14 mouse cellular contexts compared by ENCODE assay signal in the genomic region with DNA sequence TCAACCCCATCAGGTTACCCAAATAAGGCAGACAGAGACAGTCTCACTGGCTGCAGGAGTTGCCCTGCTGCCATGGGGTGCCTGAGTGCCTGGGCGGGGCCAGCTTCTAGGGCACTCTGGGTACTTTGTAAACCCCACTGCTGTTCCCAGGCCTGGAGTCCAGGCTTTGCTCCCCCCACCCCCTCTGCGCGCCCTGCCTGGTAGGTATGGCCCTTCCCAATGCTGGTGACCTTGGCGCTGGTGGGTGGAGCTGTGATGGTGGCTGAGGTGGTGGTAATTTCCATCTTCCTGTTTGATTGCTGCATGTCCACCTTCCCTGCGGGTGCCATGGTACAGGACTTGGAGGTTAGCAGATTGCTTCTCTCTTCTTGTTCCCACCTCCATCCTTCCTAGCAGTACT.
"Had no signal": no experiment of that assay in that cellular context is flagged by ENCODE, and none has a peak within 500 bp of the region (broad histone marks: within the 10 kb centered on the region; RNA-seq: fewer than 3 reads in every experiment).

No protein-coding gene starts in this region.

- H3K9ac ChIP-seq: liver, embryonic 15.5 days; neural tube, embryonic 13.5 days had no signal

- H3K9me3 ChIP-seq: liver, embryonic 15.5 days; midbrain, embryonic 10.5 days; neural tube, embryonic 13.5 days had no signal

- H3K4me3 ChIP-seq: liver, embryonic 15.5 days; midbrain, embryonic 10.5 days; neural tube, embryonic 13.5 days had no signal

- H3K4me1 ChIP-seq: liver, embryonic 15.5 days; midbrain, embryonic 10.5 days; neural tube, embryonic 13.5 days had no signal

- DNase-seq: kidney, adult 2 months; kidney, postnatal 10 days; lung, adult 2 months; lung, postnatal 4 days; thymus, adult 18-20 months; thymus, postnatal 14 days had no signal

- H3K4me2 ChIP-seq: liver, embryonic 11.5 days; liver, embryonic 15.5 days; neural tube, embryonic 13.5 days had no signal

- ATAC-seq: intestine, embryonic 16.5 days; lung, postnatal 0 days; midbrain, embryonic 16.5 days had no signal

- H3K27me3 ChIP-seq: liver, embryonic 15.5 days; neural tube, embryonic 13.5 days had no signal

- H3K27ac ChIP-seq: liver, embryonic 15.5 days; midbrain, embryonic 10.5 days; neural tube, embryonic 13.5 days; stomach, postnatal 0 days had no signal
